Mouse (Mus musculus) urinary bladder, postnatal 10 days (tissue): ENCODE measurements at regions not wholly inside any gene's neighbourhood (a gene's known extent, or its start where the extent isn't known, plus 50 kb on each side); places are given as distances from the start of the nearest gene placed in this dataset.

ENCODE experiments used
- DNase-seq: peaks from one replicate; pipeline ENCODE4 v3.0.0; 2022; ENCODE audit warnings: low spot score

DNA sequence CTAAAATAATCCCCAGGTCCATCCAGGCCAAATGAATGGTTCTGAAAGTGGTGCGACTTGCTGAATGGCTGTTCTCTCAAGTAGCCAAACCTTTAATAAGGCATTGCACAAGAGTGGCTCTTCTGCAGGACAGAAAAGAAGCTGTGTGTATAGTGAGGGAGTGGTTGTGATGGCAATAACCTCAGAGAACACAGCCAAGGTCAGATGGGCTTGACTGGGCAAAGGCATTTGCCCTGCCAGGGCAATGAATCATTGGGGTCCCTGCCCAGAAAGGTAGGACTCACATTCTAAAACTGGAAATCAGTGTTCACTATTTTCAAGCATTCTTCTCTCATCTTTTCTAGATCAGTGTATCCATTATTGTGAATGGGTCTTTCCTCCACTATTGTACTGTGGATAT lies 295.4 kb upstream of the Usp25 start:
- no peak for DNase-seq

DNA sequence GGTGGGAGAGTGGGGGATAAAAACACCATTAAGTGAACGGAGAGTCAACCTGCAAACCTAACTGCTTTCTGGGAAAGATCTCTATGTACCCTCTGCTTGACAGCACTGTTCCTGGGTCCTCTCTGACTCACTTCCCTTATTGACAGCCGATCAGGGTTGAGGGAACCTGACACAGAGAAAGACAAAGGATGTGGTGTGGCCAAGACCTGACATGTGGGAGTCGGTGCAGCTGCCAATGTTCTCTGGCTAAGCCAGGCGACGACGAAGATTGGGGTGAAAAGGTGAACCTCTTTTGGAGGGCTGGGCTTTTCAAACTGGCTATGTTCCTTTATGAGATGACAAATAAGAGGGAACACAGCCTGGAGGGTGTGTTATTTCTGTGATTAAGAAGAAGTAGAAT lies 318.6 kb upstream of the Usp25 start:
- DNase-seq: no peak

DNA sequence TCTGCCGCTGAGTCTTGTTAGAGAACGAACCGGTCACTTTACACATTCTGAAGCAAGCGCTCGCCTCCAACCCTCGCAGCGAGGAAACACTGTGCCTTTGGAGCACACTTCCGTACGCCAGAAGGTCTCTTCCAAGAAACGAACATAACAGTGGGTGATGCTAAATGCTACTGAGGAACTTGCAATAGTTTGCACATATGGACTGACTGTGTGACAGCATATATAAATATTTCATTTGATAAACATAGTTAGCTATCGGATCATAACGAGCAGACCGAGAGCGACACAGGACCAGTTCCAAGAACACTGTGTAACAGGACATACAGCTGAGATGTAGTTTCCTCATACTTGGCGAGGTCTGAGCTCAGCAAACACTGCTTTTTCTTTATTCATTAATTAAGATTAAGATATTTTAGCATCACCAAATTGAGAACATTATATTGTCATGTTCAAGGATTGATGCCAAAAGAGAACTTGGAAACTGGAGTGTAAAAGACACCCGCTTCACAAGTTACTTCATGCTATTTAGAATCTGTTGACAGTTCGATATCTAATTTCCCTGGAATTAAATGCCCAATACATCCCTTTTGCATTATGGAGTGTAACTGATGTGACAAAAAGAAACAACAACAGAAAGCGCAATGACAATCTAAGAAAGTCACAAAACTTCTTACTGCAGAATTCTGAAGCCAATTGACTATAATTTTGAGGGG lies 314.3 kb upstream of the Nrip1 start:
- no peak for DNase-seq

DNA sequence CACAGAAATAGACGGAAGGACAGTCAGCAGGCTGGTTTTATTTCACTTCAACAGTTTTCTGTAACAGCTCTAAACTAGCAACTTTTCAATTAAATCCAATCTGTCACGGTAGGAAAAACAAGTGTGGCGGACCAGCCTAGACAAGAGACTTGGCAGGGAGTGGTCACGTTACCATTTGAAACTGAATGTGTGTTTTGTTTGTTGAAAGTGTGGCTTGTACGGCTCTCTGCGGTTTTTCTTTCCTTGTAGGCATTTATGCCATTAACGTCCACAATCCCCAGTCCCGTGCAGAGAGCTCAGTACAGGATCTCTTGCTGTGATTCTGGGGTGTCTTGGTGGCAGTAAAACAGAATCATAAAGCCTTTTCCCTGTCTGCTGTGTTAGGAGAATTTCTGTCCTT lies 311.9 kb upstream of the Nrip1 start:
- no peak for DNase-seq

DNA sequence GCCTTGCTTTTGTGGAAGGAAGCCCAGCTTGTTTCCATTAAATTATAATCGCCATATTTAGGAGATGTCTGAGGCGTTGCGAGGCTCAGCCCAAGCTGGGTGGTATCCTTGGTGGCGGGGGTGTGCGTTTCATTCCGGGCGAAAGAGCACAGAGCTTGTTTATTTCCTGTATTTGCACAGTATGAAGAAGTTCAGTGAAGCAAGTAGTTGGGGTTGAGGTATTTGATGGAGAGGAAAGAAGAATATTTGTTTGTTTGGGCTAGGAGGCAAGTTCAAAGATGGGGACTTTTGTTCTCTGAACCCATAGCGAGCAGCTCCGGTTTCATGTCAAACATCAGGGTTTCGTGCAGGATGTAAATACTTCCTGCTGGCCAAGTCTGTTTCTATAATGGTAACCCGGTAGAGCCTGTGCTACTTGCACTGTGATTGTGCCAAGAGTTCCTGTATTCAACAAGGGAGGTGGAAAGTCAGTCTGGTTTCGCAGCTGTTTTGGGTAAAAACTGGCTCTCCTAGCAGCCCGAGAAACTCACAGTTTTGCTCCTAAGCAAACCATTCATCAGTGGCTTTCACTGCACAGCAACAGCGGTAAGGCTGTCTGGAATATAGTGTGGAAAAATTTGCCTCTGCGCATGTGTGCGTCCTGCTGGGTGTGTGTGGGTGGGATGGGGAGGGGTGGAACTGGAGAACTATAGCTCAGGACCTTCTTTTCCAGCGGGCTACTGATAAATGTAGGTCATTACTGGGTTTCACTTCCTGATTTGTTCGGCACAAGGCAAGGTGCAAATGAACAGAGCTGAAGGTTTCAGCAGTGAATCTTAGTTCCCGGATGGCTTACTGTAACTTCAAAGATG lies 306.7 kb upstream of the Nrip1 start:
- no peak for DNase-seq

DNA sequence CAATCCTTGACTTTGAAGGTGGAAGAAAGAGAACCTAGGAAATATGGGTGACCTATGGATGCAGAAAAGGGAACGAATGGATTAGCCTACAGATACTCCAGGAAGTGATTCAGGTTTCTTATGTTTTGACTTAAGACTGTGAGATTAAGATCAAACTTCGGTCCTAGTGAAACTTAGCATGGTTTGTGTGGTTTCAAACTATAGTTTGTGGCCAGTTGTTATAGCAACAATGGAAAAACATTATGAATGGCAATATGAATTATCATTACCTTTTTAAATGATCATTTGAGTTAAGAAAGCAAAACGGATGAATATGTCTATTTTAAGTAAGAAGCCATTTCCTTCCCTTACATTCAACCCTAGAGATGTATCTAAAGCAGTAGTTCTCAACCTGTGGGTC lies 305.3 kb upstream of the Nrip1 start:
- no peak for DNase-seq

- DNase-seq: no peak
These were observed 296.2 kb upstream of the Nrip1 start for GRCm38 (mm10) chr16:76669795-76670194.

DNA sequence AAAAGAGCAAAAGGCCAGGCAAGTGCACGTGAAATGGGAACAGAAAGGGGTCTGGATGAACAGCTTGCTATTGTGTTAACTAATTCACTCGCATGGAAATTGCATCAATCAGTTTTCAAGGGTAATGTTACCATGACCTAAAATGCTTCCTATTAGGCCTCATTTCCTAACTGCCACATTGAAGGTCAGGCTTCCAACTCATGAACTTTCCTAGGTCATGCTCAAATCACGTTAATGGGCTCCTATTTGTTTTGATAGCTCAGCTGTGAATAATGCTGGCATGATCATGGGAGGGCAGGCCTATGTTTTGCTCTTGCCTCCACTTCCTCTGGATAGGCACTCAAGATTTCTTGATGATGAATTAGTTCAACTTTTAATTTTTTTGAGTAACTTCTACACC lies 293.4 kb upstream of the Nrip1 start:
- no peak for DNase-seq

DNA sequence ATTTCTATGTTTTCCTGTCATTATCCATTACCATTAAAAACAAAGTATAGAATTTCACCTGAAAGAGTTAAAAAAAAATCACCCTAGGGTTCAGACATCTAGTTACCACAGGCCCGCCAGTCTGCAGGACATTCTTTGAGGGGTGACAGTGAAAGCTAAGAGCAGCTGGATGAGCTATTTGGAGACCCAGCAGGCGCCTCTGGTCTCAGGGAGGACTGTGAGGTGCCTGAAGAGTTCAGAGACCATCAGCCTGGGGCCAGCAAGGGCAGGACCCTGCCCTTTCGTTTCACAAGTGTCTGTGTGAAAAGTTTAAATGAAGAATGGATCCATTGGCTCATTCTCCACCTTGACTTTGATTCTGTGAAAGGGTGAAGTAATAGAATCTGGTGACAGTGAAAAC lies 281.5 kb upstream of the Nrip1 start:
- DNase-seq: no peak

- no peak for DNase-seq
These were observed 270.7 kb upstream of the Nrip1 start for GRCm38 (mm10) chr16:76644281-76644680.

DNA sequence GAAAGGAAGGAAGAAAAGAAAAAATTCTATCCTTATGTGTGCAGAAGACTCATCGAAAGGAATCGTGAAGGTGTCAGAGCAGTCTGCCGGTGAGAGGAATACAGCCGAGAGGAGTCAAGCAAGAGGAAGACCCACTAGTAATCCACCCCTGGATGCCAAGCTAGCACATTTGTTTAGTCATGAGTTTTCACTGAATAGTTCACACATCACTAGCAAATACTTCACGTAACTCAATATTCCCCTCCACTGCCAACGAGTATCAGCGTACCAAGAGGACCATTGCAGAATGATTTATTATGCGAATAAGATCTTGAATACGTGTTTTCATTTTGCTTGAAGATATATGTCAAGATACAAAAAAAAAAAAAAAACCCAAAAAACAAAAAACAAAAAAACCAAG lies 270.2 kb upstream of the Nrip1 start:
- no peak for DNase-seq

GRCm38 (mm10) chr16:76635169-76635568 lies 261.5 kb upstream of the Nrip1 start:
- no peak for DNase-seq

GRCm38 (mm10) chr16:76634196-76634698 lies 260.6 kb upstream of the Nrip1 start:
- no peak for DNase-seq

- DNase-seq: no peak
These were observed 252.5 kb upstream of the Nrip1 start for GRCm38 (mm10) chr16:76626142-76626541.

- no peak for DNase-seq
These were observed 248.1 kb upstream of the Nrip1 start for GRCm38 (mm10) chr16:76621715-76622114.

- DNase-seq: no peak
These were observed 244.7 kb upstream of the Nrip1 start for GRCm38 (mm10) chr16:76618295-76618694.

DNA sequence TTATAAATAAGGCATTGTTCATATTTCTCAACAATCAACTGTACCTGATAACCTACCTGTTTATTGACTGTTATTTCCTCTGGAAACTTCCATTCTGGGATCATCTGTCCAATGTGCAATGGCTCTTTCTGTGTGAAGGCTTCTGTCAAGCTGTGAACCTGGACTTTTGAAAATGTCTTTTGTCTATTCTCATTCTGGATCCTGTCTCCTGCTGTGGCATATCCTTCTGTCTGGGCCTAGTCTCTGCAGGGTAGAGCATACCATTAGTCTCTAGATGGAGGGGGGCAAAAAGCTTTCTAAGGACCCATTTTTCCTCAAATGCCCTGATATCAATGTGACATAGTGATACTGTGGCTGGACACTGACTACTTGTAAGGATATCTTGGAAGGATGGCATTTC lies 237.4 kb upstream of the Nrip1 start:
- no peak for DNase-seq

DNA sequence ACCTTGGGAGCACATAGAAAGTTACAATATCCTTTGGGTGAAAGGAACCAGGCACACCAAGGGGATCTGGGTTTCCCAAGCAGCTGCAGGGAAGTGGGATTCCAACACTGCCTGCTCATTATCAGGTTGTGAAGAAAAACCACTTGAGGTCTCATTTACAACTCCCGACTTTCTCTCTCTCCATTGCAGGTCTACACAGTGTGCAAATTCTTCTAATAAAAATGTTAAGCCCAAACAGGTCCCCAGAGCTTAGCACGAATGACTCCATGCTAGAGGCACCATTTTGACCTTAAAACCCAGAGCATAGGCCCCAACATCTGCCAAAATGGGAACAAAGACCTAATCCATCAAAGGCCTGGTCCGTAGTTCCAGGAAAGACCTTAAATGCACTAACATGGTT lies 231.3 kb upstream of the Nrip1 start:
- DNase-seq: no peak

GRCm38 (mm10) chr16:76603846-76604258 lies 230.2 kb upstream of the Nrip1 start:
- no peak for DNase-seq

GRCm38 (mm10) chr16:76603431-76603830 lies 229.8 kb upstream of the Nrip1 start:
- DNase-seq: no peak

- no peak for DNase-seq
These were observed 226.5 kb upstream of the Nrip1 start for GRCm38 (mm10) chr16:76600131-76600530.

- DNase-seq: no peak
These were observed 218.5 kb upstream of the Nrip1 start for GRCm38 (mm10) chr16:76591956-76592768.

DNA sequence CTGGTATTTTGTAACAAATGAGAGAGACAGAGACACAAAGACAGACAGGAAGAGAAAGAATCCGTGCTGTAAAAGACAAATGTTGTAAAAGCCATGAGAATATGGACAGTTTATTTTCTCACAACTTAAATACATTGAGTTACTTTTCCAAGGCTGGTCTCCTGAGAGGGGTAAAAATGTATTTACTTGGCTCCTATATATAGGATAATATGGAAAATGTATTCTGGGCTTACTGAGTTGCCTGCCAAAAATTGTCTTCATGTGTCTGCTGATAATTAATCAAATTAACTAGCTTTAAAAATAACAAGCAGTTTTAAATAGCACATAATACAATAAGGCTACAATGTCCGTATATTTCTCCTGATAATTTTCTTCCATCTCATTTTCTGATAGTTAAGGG lies 216.2 kb upstream of the Nrip1 start:
- DNase-seq: no peak
